Mouse (Mus musculus): ENCODE measurements around the gene Arid3a.
A peak's percentile ranks its signal among the peaks of the same experiment; 100 is the strongest.

Gene Arid3a

DNA sequence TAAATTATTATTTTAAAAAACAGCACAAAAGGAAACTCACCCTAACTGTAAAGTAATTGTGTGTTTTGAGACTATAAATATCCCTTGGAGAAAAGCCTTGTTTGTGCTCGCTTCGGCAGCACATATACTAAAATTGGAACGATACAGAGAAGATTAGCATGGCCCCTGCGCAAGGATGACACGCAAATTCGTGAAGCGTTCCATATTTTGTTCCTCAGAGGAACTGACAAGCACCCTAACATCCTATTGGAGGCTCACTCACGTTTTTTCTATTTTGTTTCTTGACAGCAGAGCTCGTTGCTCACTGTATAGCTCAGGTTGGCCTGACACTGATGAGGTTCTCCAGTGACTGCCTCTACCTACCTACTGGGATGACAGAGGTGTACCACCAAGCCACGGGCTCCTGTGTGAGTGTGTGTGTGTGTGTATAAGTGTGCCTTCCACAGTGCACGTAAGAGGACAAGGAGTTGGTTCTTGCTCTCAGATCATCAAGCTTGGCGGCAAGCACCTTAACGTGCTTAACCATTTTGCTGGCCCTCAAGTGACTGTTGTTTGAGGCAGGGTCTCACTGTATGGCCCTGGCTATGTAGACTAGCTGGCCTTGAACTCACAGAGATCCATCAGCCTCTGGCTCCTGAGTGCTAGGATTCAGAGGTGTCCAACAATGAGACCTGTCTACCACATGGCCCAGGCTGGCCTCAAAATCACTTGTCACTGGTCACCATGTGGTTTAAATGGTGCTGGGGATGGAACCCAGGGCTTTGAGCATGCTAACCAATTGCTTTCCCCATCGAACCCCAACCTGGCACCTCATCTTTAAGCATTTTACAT, 17.5 kb upstream of the Arid3a start:
- DNase-seq: peak; percentile 50

DNA sequence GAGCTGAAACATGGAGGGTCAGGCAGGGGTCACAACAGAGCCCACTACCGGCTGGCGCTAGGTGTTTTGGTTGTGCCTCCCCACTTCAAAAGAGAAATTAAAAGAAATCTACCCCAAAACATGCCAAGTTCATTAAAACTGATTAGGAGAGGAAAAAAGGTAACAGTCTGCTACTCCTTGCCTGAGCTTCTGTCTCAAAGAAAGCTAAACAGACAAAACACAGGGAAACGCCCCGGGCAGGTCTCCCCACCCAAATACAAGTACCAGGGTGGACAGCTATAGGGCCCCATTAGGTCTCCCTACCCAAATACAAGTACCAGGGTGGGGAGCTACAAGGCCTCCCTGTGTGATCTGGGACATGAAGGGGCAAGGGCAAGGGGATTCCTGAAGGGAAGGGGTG, 16.3 kb upstream of the Arid3a start, which contains the start of gene Gm26602:
Gene Gm26602, plus strand, starts transcription at position 301 of the 400 bp plus-strand sequence.
- no peak for DNase-seq

DNA sequence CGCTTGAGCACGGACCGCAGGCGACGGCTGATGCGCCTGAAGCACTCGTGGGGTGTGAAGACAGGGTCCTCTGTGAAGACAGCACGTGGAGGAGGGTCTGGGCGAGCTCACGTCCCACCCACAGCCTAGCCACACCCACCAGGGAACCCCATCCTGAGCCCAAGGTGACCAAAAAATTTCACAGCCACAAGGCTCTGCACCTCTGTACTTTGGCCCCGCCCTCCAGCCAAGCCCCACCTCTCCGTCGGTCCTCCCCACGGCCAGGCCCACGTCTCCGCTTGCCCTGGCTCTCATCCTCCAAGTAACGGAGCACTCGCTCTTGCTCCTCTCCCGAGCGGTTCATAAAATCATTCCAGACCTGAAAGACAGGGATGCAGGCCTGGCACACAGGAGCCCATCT, 14.4 kb upstream of the Arid3a start:
- no peak for DNase-seq

DNA sequence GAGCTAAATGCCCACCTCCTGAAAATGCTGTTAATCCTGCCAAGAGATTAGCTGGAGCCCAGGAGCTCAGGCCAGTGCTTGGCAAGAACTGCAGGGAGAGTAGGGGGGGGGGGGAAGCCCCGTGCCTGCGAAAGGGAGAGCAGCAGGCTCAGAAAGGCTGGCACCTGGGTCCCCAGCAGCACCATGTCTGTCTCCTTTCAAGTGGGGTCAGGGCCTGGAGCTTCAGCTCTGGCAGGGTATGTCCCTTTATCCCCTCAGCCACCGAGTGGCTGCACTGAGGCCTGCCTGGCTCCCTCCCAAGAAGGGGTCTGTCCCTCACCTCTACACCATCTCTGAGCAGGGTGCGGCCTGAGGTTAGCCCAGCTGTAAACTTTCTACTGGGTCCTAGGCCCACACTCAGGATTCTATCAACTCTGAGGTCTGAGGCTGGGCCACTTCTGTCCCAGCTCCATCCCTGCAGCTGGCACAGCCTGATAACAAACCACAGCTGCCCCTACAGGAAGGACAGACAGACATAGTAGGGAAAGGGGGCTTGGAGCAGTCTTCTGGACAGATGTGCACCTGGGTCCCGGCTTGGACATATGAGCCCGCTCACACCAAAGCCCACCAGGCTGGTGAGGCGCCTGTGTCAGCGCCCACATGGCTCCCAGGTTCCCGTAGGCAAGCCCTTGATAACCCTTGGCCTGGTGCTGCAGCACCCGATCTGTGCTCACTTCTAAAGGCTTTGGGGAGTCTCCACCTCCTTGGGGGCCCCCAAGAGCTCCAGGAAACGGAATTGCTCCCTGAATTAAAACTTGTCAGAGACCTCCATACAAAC, 12.5 kb upstream of the Arid3a start:
- DNase-seq: no peak

DNA sequence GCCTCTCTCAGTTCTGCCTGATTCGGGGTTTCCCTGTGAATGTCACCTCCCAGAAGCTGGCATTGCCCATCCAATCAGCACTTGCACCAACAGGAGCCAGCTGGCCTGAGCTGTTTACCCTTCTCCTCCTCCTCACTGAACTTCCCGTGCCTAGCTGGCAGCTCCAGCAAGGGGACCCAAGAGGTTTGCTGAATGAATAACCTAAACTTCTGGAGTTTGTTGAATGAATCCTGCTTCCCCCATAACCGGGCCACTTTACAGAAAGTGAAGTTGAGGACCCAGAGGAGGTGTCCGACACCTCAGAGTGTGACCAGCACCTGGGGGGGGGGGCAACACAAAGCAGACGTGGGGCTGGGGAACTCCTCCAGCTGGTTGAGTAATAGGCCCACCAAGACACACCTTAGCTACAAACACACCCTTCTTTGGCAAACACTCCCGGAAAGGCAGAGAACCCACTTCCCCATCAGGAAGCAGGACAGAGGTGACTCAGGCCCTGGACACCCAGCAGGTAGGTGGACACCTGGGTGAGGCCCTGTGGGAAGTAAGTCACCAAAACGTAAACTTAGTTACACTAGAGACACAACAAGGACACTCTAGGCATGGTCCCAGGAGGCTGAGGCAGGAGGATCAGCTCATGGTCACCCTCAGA, 11.8 kb upstream of the Arid3a start:
- no peak for DNase-seq

DNA sequence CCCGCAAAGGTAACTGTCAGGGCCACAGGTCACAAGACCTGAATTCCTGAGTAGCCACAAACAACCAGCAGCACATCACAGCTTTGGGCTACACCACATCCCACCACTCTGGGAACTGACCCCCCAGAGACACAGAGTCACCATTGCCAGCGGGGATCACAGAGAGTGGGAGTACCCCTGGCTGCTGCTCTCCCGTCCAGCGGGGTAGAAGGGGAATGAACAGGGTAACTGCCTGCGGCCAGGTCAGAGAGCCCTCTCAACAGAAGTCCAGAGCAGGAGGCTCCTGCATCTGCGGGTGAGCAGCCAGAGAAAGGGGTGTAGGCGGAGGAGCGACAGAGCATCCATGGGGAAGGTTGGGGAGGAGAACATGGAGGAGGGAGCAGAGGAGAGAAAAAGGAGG, 10.8 kb upstream of the Arid3a start:
- DNase-seq: no peak

DNA sequence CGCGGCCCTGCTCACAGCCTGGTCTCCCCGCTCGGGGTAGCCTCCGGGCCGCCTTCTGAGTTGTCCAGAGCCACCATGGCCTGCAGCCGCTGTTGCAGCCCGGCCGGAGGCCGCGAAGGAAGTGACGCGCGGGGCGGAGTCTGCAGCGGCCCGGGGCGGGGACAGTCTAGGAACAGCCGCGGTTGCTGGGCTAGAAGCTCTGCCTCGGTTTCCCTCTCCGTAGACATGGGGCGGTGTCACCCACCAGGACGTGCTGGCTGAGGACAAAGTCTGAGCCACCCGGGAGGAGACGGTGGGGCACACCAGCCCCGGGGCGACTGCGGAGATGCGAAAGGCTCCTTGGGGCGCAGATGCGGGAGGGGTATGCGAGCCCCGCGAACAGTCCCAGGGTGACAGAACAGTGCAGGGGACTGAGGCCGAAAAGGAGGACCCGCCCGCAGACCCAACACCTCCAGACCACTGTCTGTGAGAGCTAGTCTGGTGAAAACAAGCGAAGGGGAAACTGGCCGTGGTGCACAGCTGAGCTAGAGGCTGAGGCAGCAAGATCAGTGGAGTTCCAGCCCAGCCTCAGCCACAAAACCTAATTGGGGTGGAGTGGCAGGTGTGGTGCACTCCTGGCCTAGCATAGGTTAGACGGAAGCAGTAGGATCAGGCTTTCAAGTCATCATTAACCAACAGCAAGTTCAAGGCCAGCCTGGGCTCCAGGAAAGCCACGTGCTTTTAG, 9.9 kb upstream of the Arid3a start, which contains the start of gene Kiss1r:
Gene Kiss1r, plus strand, starts transcription at position 164 of the 724 bp plus-strand sequence.
- DNase-seq: peak; percentile 93

DNA sequence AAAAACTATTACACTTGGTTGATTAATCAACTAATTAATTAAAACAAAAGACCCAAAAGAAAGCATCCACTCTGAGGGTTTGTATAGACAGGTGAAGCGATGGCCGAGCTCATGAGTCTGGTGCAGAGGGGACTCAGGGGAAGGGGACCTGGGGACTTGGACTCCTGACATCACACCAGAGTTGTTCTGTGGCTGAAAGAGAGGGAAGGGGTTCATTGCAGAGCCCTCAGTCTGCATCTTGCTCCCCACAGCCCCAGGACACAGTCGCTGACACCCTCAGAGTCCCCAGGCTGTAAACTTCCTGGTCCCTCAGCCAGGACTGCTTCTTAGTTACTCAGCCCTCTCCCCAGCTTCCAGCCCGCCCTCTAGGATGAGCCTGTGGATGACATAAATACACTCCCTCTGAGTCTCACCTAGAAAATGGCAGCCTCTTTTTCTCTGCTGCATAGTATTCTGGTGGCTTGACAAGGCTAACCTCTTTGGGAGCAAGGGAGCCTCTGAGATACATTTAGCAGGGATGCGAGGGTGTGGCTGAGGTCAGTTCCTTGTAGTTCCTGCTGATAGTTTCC, 9.2 kb upstream of the Arid3a start:
- no peak for DNase-seq

DNA sequence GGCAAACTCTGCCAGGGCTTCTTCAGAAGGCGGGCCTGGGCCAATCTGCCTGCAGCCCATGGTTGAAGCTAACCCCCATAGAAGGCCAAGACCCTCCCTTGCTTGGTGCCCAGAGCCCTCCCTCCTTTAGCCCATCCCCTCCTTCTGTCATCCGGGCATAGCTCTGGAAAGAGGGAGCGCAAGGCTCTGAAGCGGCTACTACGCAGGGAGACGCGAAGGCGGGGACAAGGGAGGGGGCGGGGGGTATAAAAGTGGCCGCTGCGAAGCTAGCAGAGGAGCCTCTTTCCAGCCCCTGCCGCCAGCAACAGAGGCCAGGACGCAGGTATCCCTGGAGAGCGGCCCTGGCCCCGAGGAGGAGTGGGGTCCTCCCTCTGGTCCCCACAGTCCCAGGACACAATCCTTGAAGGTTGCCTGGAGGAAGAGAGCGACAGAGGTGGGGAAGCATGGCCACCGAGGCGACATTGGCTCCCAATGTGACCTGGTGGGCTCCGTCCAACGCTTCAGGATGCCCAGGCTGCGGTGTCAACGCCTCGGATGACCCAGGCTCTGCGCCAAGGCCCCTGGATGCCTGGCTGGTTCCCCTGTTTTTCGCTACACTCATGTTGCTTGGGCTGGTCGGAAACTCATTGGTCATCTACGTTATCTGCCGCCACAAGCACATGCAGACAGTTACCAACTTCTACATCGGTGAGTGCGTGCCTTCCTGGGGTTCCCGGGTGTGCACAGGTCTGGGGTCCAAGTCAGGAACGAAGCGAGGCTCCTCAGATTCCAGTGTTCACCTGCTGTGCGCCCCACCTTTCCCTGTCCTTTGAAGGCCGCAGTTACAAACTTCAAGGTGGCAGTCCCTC, 8.4 kb upstream of the Arid3a start:
- no peak for DNase-seq

DNA sequence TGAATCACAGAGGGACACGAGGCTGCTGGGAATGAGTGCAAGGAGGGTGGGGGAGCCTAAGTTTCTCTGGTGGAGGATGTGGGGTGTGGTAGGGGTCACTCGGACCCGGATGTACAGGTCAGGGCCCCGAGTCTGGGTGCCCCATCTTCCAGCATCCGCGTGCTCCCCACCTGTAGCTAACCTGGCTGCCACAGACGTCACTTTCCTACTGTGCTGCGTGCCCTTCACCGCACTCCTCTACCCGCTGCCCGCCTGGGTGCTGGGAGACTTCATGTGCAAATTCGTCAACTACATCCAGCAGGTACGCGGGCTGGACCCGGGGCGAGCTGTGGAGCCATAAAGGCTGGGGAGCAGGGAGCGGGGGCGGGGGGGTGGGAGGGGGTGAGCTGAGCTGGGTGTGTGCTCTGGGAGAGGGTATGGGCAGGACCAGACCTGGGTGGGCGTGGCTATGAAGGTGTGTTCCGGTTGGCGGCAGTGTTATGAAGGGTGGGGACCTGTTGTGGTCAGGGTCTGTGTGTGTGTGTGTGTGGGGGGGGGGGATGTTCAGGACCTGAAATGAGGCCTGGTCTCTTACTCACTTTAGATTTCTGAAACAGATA, 7.5 kb upstream of the Arid3a start:
- no peak for DNase-seq

DNA sequence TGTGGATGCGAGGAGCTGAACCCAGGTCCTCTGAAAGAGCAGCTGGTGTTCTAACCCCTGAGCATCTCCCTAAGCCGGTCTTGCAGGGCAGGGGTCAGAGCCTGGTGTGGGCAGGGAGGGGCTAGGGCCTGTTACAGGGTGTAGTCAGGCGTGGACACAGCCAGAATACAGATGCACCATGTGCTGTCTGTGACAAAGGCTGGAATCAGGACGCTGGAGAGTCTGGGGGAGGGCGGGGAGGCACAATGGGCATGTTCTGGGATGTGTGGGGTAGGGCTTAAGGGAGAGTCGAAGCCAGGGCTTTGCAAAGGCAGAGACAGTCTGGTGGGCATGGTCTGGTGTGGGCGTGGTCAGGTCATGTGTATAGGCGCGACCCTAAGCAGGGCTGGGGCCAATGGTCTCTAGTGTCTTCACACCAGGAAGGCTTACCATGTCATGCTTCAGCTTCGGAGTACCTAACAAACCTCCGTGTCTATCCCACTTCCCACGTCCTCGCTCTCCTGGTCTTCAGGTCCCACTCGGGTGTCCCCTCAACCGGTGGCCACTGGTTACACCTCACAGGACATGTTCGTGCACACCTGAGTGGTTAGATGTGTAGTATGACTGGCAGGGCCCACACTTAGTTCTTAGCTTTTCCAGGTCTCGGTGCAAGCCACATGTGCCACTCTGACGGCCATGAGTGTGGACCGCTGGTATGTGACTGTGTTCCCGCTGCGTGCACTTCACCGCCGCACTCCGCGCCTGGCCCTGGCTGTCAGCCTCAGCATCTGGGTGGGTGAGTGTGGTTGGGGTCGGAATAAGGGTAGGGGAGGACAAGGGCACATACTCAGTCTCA, 6.6 kb upstream of the Arid3a start:
- no peak for DNase-seq

DNA sequence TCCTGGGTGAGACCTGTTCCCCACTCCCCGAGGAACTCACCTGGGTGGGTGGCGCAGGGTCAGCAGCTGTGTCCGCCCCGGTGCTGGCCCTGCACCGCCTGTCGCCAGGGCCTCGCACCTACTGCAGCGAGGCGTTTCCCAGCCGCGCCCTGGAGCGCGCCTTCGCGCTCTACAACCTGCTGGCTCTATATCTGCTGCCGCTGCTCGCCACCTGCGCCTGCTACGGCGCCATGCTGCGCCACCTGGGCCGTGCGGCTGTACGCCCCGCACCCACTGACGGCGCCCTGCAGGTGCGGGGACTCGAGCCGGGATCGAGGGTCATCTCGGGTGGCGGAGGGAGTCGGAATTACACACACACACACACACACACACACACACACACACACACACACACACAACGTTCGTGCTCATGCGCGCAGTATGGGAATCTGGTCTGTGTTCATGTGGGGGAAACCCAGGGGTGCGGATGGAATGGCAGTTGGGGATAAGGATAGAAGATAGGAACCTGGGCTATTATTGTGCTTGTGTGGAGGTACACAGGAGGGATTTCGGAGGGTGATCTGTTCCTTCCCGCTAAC, 5.8 kb upstream of the Arid3a start, which contains the start of gene R3hdm4:
Gene R3hdm4, minus strand, starts transcription at position 251 of the 578 bp plus-strand sequence.
- DNase-seq: no peak

DNA sequence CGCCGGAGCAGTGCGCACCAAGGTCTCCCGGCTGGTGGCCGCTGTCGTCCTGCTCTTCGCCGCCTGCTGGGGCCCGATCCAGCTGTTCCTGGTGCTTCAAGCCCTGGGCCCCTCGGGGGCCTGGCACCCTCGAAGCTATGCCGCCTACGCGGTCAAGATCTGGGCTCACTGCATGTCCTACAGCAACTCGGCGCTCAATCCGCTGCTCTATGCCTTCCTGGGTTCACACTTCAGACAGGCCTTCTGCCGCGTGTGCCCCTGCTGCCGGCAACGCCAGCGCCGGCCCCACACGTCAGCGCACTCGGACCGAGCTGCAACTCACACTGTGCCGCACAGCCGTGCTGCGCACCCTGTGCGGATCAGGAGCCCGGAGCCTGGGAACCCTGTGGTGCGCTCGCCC, 5.3 kb upstream of the Arid3a start:
- DNase-seq: no peak

DNA sequence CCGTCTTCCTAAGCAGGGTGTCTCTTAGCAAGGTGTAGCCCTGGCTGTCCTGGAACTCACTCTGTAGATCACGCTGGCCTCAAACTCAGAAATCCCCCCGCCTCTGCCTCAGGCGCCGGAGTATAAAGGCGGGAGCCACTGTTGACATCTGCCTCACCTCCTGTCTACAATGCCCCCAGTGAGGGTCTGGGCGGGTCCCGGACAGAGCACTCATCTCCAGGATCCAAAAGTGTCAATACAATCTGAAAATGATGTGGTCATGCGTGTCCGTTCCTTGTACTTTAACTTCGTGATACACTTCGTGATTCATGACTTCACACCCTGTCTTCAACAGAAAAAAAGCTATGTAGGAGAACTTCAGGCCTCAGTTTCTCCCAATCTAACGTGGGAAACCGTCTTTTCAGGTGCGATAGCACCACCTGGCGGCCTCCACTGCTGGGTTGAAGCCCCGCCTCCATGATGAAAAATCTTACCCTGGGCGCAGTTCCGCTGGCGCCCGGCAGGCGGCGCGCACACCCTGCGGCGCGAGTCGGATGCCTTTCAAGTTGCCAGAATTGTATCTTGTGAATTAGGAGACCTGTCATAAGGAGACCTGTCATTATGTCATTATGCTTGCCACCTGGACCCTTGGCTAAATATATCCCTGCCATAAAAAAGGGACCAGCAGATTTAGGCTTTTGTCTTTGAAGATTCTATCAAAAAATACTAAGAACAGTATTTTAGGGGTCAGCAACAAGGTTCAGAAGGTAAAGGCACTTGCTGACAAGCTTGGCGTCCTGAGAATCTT, 1.7 kb upstream of the Arid3a start:
- peak; percentile 91 for DNase-seq

DNA sequence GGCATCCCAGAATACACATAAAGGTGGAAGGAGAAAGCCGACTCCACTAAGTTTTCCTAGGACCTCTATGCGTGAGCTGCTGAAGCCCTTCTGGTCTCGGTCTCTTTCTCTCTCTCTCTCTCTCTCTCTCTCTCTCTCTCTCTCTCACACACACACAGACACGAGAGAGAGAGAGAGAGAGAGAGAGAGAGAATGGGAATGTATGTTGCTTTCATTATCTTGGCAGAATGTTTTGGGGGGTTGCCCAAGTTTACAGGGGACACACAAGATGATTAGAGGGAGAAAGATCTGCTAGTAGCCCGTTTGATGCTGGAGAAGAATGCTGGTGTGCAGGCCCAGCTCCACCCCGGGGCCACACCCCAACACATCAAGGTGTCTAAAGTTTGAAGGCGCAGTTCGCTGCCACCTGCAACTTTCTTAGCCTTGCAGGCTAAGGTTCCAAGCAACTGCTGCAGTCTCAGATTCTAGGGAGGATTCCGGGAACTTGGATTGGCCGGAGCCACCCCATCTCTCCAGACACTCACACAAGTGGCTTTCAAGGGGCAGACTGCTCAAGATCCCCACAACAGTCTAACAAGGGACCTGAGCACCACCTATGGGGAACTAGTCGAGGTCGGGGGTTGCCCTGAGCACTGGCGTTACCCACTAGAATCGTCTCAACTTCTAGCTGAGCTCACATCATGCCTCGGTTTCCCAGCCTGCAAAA, 905 bp upstream of the Arid3a start:
- DNase-seq: no peak

DNA sequence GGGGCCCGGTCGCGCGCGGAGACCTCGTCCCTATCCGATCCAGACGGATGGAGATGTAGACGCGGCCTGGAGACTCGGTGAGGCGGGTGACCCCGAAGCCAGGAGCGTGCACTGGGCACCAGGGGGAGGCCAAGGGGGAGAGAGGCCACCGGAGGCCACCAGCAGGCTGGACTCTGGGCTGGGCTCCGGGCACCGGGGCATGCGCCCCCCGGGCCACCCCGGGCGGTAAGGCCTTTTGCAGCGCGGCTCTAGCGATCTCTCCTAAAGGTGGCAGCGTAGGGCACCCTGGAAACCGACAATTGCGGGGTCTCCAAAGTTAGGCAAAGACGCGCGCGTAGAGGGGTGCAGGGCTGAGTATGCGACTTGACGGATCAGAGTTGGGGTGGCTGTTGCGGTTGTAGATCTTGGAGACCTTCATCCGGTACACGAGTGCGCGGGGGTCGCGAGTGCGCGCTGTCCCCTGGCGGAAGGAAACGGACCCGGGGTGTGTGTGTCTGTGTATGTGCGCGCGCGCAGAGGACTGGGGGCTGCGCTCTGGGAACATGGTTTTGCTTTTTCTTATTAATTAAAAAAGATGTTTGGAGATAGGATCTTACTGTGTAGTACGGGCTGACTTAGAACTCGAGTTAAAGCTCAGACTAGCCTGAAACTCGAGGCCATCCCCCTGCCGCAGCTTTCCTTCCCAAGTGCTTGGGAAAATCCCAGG, 634 bp downstream of the Arid3a start:
- peak; percentile 80 for DNase-seq

DNA sequence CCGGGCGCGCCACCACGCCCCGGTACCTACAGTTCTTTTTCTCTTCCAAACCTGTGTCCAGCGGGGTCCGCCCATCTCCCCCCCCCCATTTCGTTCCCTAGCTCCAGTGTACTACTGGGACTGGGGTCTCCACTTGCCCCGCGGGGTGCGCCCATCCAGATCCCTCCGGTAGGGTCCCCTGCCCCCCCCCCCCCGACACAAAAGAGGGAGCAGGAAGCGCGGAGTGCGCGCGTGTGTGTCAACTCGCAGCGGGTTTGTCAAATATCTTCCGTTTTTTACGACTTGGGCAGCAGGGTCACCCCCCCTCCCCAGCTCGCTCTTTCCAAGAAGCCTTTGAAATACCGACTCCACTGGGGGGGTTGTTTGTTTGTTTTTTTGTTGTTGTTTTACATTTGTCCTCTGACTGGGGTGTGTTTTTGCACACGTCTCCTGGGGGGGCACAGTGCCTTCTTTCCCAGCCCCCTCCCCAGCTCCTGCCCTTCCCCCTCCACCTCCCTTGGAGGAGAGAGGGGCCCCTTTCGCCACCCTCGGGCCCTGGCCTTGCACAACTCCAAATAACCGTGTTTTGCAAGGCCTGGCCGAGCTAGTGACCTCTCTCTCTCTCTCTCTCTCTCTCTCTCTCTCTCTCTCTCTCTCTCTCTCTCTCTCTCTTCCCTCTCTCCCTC, 1.3 kb downstream of the Arid3a start:
- peak; percentile 75 for DNase-seq
